Mouse (Mus musculus) CD4-positive helper T cell, adult 2 months (primary cell): ENCODE data around the gene Olfr813.
"Not testable (repeated sequence)": the region's sequence is repeated elsewhere in the genome, so short reads cannot be mapped to it uniquely, and the experiment has no call there.

Experiments
- DNase-seq: peaks from one replicate; pipeline ENCODE4 v3.0.0-alpha.2; 2012; ENCODE audit warnings: low read depth, missing footprints, low spot score

Olfr813 gene

DNA sequence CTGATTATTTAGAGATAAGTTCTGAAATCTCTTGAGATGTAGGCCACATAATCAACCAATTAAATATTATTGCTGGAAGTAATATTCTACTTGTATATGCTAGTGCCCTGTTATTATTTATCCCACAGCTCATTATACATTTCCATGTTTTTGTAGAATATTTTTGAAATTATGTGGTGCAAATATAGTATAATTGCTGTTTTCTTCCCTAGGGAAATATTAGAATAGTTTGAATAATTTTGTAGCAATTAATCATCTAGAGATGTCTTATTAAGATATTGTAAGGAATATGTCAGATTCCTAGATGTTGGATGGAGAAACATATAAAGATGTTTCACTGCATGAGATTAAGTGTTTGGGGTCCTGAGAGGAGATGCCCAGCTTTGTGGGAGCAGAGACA, at the start of gene Olfr813:
Gene Olfr813, plus strand, starts transcription at position 301 of the 400 bp plus-strand sequence.
- DNase-seq, result no peak

- DNase-seq, result no peak
Observed at GRCm38 (mm10) chr10:129845994-129846393, 9.2 kb upstream of the Olfr813 start, which contains the start of gene Olfr812. Gene Olfr812, minus strand, starts transcription at chr10:129846094.

DNA sequence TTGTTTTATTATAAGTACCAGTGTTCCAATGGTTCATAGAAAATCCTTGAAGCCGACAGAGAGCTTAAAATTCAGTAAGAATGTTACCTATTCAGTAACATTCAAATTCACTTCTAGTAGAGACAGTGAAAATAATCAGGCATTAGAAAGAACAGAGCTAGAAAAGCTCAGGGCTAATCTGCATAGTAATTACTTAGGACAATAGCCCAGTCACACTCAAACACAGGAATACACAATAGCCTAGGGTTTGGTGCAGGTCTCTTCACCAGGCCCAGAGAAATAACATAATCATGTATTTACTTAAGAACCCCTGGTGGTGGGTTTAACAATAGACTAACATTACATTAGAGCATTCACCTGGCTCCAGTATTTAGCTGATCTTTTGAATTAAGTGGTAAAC, 7.8 kb upstream of the Olfr813 start:
- DNase-seq, result no peak

DNA sequence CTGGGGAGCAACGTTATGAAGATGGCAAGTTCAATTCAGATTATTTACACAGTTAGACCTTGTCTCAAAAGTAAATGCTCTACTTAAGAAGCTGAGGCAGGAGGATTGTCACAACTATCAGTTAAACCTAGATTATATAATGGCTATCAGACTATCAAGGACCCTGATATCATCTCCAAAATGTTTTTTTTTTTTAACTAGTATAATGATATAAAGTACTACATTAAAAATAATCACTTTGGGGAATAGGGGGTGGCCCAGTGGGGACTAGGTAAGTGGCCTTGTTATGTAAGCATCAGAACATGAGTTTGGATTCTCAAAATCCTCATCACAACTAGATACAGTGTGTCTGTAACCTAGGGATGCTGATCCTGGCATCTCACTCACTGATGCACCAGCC, 24.6 kb downstream of the Olfr813 start, which contains the start of gene Olfr814:
Gene Olfr814, minus strand, starts transcription at position 101 of the 400 bp plus-strand sequence.
- not testable (repeated sequence) for DNase-seq

- DNase-seq, result not testable (repeated sequence)
Observed at GRCm38 (mm10) chr10:129885496-129885895, 30.3 kb downstream of the Olfr813 start.

DNA sequence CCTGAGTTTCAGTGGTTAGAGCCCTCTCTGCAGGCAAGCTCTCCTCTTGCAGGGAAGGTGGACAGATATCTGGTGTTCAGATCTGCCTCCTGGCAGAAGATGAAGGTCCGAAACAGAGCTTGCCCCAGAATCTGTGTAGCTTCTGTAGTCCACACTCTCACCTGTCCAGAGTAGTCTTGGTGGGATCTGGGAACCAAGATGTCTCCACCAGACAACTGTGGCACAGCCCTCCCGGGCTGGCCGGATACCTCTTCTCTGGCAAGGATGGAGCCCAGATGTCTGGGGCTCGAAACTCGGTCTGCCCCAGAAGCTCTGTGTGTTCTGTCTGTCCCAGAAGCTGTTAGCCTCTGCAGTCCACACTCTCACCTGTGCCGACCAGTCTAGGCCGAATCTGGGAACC, 30.8 kb downstream of the Olfr813 start:
- no peak for DNase-seq

GRCm38 (mm10) chr10:129905767-129906166, 50.6 kb downstream of the Olfr813 start, which contains the start of gene Olfr815:
Gene Olfr815, minus strand, starts transcription at chr10:129905867.
- not testable (repeated sequence) for DNase-seq
